Mouse (Mus musculus) inflammation-experienced regulatory T-cells (primary cell): ENCODE results near the gene Fam234a. TPM values are rescaled to one million over a fixed set of nuclear protein-coding genes. Genes with fewer than 3 reads are reported as not detected.

Experiments
- polyA plus RNA-seq, 2 experiments: library from polyadenylated mRNA; unstranded; fragments of 100-300 nt; shearing (Covaris generic); gene quantifications; one replicate each; pipeline ENCODE4 v1.2.1; 2017

The Fam234a gene
- polyA plus RNA-seq: 10 to 100 TPM; 17.1 to 25.9 TPM

GRCm38 (mm10) chr17:26244101-26244841 lies at the start of gene Fam234a:
TSS of gene Fam234a (minus strand) at chr17:26244242.

GRCm38 (mm10) chr17:26252539-26253251 lies 8.7 kb upstream of the Fam234a start, which contains the start of gene Luc7l:
TSS of gene Luc7l (plus strand) at chr17:26252896.

GRCm38 (mm10) chr17:26207686-26208085 lies 36.4 kb downstream of the Fam234a start, which contains the start of gene Arhgdig:
TSS of gene Arhgdig (minus strand) at chr17:26207786.

GRCm38 (mm10) chr17:26202737-26203136 lies 41.3 kb downstream of the Fam234a start, which contains the start of gene Rgs11:
TSS of gene Rgs11 (plus strand) at chr17:26202951.

GRCm38 (mm10) chr17:26198892-26199291 lies 45.1 kb downstream of the Fam234a start, which contains the start of gene Pdia2:
TSS of gene Pdia2 (minus strand) at chr17:26199087.

Other genes with a start within 250 kb of the Fam234a start
- 10 to 100 TPM; 12.8 to 16.0 TPM for gene Rab11fip3, start 174.7 kb downstream of the Fam234a start, polyA plus RNA-seq
- gene Decr2, start 153.9 kb downstream of the Fam234a start, polyA plus RNA-seq: 10 to 100 TPM; 27.4 to 32.9 TPM
- gene Nme4, start 148.6 kb downstream of the Fam234a start, polyA plus RNA-seq: 10 to 100 TPM in 1 of 2 experiments, under 1 TPM in 1; 0.90 to 11.4 TPM
- gene Tmem8, start 130.9 kb downstream of the Fam234a start, polyA plus RNA-seq: 10 to 100 TPM; 33.9 to 35.3 TPM
- gene Mrpl28, start 120.7 kb downstream of the Fam234a start, polyA plus RNA-seq: 10 to 100 TPM; 65.8 to 72.4 TPM
- gene Axin1, start 105.6 kb downstream of the Fam234a start, polyA plus RNA-seq: 100 to 1,000 TPM in 1 of 2 experiments, 10 to 100 TPM in 1; 86.4 to 112 TPM
- gene Pdia2, start 45.2 kb downstream of the Fam234a start, polyA plus RNA-seq: 1 to 10 TPM in 1 of 2 experiments, not detected in 1; 1.7 TPM
- 10 to 100 TPM; 10.1 to 13.5 TPM for gene Rgs11, start 41.3 kb downstream of the Fam234a start, polyA plus RNA-seq
- under 1 TPM in 1 of 2 experiments, not detected in 1; 0.20 TPM for gene Arhgdig, start 36.5 kb downstream of the Fam234a start, polyA plus RNA-seq
- 100 to 1,000 TPM in 1 of 2 experiments, 10 to 100 TPM in 1; 91.3 to 149 TPM for gene Luc7l, start 8.7 kb upstream of the Fam234a start, polyA plus RNA-seq
- 1 to 10 TPM in 1 of 2 experiments, under 1 TPM in 1; 0.10 to 1.7 TPM for gene Neurl1b, start 170.6 kb upstream of the Fam234a start, polyA plus RNA-seq